Mouse (Mus musculus) hindbrain, embryonic 11.5 days (tissue): ENCODE measurements around the gene Cyfip2. TPM values are rescaled to one million over a fixed set of nuclear protein-coding genes. Genes with fewer than 3 reads are reported as not detected.

ENCODE experiments used
- ATAC-seq: fragments of 200-750 bp; cut with Nextera tagmentation; 2 replicates; pipeline ENCODE4 v1.8.0; 2017; ENCODE audit warnings: mild to moderate bottlenecking, moderate TSS enrichment, moderate library complexity; ENCODE audit not compliant: low FRiP score
- DNase-seq: peaks from one replicate; pipeline ENCODE4 v3.0.0-alpha.2; 2015; ENCODE audit warnings: low spot score
- H3K27ac ChIP-seq: fragments of 300-500 bp; sonication (generic); 2 replicates; pipeline ENCODE4 v1.5.1; 2014; ENCODE audit warnings: mild to moderate bottlenecking, low read depth, low read length
- H3K27me3 ChIP-seq: fragments of 300-500 bp; sonication (generic); 2 replicates; pipeline ENCODE4 v1.6.1; 2014; ENCODE audit warnings: mild to moderate bottlenecking, low read length, moderate library complexity, mixed read lengths; ENCODE audit not compliant: control insufficient read depth, insufficient read depth
- H3K36me3 ChIP-seq: fragments of 300-500 bp; sonication (generic); 2 replicates; pipeline ENCODE4 v1.6.1; 2014; ENCODE audit warnings: mild to moderate bottlenecking, low read length, moderate library complexity, mixed read lengths; ENCODE audit not compliant: control insufficient read depth, insufficient read depth
- H3K4me1 ChIP-seq: fragments of 300-500 bp; sonication (generic); replicated peaks from 2 replicates; pipeline ENCODE4 v1.6.1; 2014; ENCODE audit warnings: low read length, mixed read lengths; ENCODE audit not compliant: control insufficient read depth, insufficient read depth
- H3K4me2 ChIP-seq: fragments of 300-500 bp; sonication (generic); replicated peaks from 2 replicates; pipeline ENCODE4 v1.6.1; 2014; ENCODE audit warnings: mild to moderate bottlenecking, low read depth, low read length
- H3K4me3 ChIP-seq: fragments of 300-500 bp; sonication (generic); 2 replicates; pipeline ENCODE4 v1.5.1; 2014; ENCODE audit warnings: low read depth, low read length
- H3K9ac ChIP-seq: fragments of 300-500 bp; sonication (generic); 2 replicates; pipeline ENCODE4 v1.6.1; 2014; ENCODE audit warnings: low read depth, low read length
- H3K9me3 ChIP-seq: fragments of 300-500 bp; sonication (generic); 2 replicates; pipeline ENCODE4 v1.6.1; 2016; ENCODE audit warnings: low read length; ENCODE audit not compliant: control insufficient read depth
- WGBS: fragments of 180-500 bp; shearing (Covaris S2); extraction: QIAGEN DNeasy Blood & Tissue Kit; methylation state at CpG from one replicate; pipeline ENCODE4 v1.1.7; 2014; 5-methylcytosine and 5-hydroxymethylcytosine counted together
- polyA plus RNA-seq: library from polyadenylated mRNA; unstranded; fragments of >200 nt; fragmentation: Nextera tagmentation; extraction: Ambion mirVana; gene quantifications from 2 replicates; pipeline ENCODE4 v1.2.1, GENCODE M21; 2014

Cyfip2 gene
- polyA plus RNA-seq, 1 experiment from 2014 or later: 60.0 TPM

- Histone ChIP-seq H3K4me1 (no peaks in the 10 kb centered on the region), H3K9me3 (no peaks in the 10 kb centered on the region), H3K36me3 (0 out of 2 replicates have a peak, but pooled peaks cover 7% of the 10 kb centered on the region), H3K4me3 (no peak overlapping the region), H3K9ac (no peak overlapping the region), H3K27ac (no peak overlapping the region), H3K27me3 (no peaks in the 10 kb centered on the region), H3K4me2 (no peak overlapping the region)
- 46% methylated on average over 5 of the region's 5 CpGs for WGBS
- ATAC-seq (no peak; the same call in 1 of the 2 replicates), DNase-seq (peak; percentile 49)
These were observed 35.9 kb downstream of the Cyfip2 start for GRCm38 (mm10) chr11:46276778-46277177.

- ATAC-seq (no peak), DNase-seq (no peak)
- Histone ChIP-seq H3K27me3 (no peaks in the 10 kb centered on the region), H3K36me3 (0 out of 2 replicates have a peak, but pooled peaks cover 7% of the 10 kb centered on the region), H3K9ac (no peak overlapping the region), H3K4me2 (no peak overlapping the region), H3K4me1 (no peaks in the 10 kb centered on the region), H3K27ac (no peak overlapping the region), H3K9me3 (no peaks in the 10 kb centered on the region), H3K4me3 (no peak overlapping the region)
- WGBS: 92% methylated on average over 8 of the region's 8 CpGs
These were observed 36.5 kb downstream of the Cyfip2 start for GRCm38 (mm10) chr11:46276168-46276567.

- Histone ChIP-seq H3K27me3 (no peaks in the 10 kb centered on the region), H3K4me2 (no peak overlapping the region), H3K27ac (no peak overlapping the region), H3K9me3 (no peaks in the 10 kb centered on the region), H3K36me3 (0 out of 2 replicates have a peak, but pooled peaks cover 7% of the 10 kb centered on the region), H3K4me1 (no peaks in the 10 kb centered on the region), H3K4me3 (no peak overlapping the region), H3K9ac (no peak overlapping the region)
- DNase-seq (peak; percentile 84), ATAC-seq (peak; percentile 78; the same call in 1 of the 2 replicates)
- WGBS: 23% methylated on average over 4 of the region's 6 CpGs
These were observed 37.4 kb downstream of the Cyfip2 start for GRCm38 (mm10) chr11:46275302-46275701.

GRCm38 (mm10) chr11:46273969-46274368 lies 38.7 kb downstream of the Cyfip2 start:
- no peak overlapping the region for H3K27ac ChIP-seq
- H3K9ac ChIP-seq: no peak overlapping the region
- no peaks in the 10 kb centered on the region for H3K4me1 ChIP-seq
- H3K36me3 ChIP-seq: 0 out of 2 replicates have a peak, but pooled peaks cover 7% of the 10 kb centered on the region
- H3K9me3 ChIP-seq: no peaks in the 10 kb centered on the region
- no peaks in the 10 kb centered on the region for H3K27me3 ChIP-seq
- no peak overlapping the region for H3K4me2 ChIP-seq
- 93% methylated on average over 3 of the region's 3 CpGs for WGBS
- H3K4me3 ChIP-seq: no peak overlapping the region
- DNase-seq (no peak), ATAC-seq (no peak)

- Histone ChIP-seq H3K4me3 (no peak overlapping the region), H3K4me1 (no peaks in the 10 kb centered on the region), H3K27me3 (no peaks in the 10 kb centered on the region), H3K4me2 (no peak overlapping the region), H3K36me3 (no peaks in the 10 kb centered on the region; the same call in none of the 2 replicates), H3K9me3 (no peaks in the 10 kb centered on the region), H3K27ac (no peak overlapping the region), H3K9ac (no peak overlapping the region)
- 71% methylated on average over 8 of the region's 8 CpGs for WGBS
- ATAC-seq (no peak), DNase-seq (no peak)
These were observed 40.5 kb downstream of the Cyfip2 start for GRCm38 (mm10) chr11:46272058-46272681.

GRCm38 (mm10) chr11:46269893-46270292 lies 42.8 kb downstream of the Cyfip2 start:
- H3K4me2 ChIP-seq: no peak overlapping the region
- no peak for ATAC-seq
- H3K9me3 ChIP-seq: no peaks in the 10 kb centered on the region
- H3K27ac ChIP-seq: no peak overlapping the region
- 75% methylated on average over 3 of the region's 3 CpGs for WGBS
- H3K4me1 ChIP-seq: no peaks in the 10 kb centered on the region
- no peak for DNase-seq
- H3K27me3 ChIP-seq: no peaks in the 10 kb centered on the region
- peaks cover 2% of the 10 kb centered on the region for H3K36me3 ChIP-seq
- H3K4me3 ChIP-seq: no peak overlapping the region
- H3K9ac ChIP-seq: no peak overlapping the region

- H3K4me3 ChIP-seq: no peak overlapping the region
- peak; percentile 43; the same call in 1 of the 2 replicates for ATAC-seq
- H3K27ac ChIP-seq: no peak overlapping the region
- H3K4me1 ChIP-seq: no peaks in the 10 kb centered on the region
- H3K9me3 ChIP-seq: no peaks in the 10 kb centered on the region
- no peak overlapping the region for H3K4me2 ChIP-seq
- no peak overlapping the region for H3K9ac ChIP-seq
- WGBS: 80% methylated on average over 9 of the region's 9 CpGs
- H3K36me3 ChIP-seq: peaks cover 2% of the 10 kb centered on the region
- H3K27me3 ChIP-seq: no peaks in the 10 kb centered on the region
- no peak for DNase-seq
These were observed 43.3 kb downstream of the Cyfip2 start for GRCm38 (mm10) chr11:46269391-46269790.

- Histone ChIP-seq H3K36me3 (peaks cover 2% of the 10 kb centered on the region), H3K4me2 (no peak overlapping the region), H3K4me1 (no peaks in the 10 kb centered on the region), H3K27ac (no peak overlapping the region), H3K9me3 (no peaks in the 10 kb centered on the region), H3K9ac (no peak overlapping the region), H3K27me3 (no peaks in the 10 kb centered on the region), H3K4me3 (no peak overlapping the region)
- peak; percentile 59; the same call in 1 of the 2 replicates for ATAC-seq
- 32% methylated on average over 7 of the region's 7 CpGs for WGBS
- peak; percentile 80 for DNase-seq
These were observed 43.7 kb downstream of the Cyfip2 start for GRCm38 (mm10) chr11:46268991-46269390.
